Mouse (Mus musculus) 416B (cell line): ENCODE measurements around the gene Tmc1.

ENCODE experiments used
- DNase-seq: peaks from one replicate; pipeline ENCODE4 v3.0.0; 2011; ENCODE audit warnings: low read depth

Gene Tmc1

DNA sequence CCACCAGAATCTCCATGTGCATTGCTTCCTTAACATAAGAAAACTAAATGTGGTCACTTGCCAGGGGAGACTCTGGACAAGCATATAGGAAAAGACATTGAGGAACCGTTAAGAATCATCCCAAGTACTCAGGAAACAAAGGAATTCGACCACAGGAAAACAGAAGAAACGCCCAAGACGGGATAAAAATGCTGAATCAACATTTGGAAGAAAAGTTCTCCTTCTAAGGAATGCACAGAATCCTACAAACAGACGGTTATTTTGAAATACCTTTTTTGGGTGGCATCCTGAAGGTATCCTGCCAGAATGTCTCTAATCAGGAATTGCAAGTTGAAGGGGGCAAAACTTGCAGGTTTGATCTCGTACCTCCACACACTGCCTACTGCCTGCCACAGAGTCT lies at the start of gene Tmc1:
Gene Tmc1 (minus strand): TSS at position 329 of the 400 bp plus-strand sequence.
- DNase-seq = no peak

DNA sequence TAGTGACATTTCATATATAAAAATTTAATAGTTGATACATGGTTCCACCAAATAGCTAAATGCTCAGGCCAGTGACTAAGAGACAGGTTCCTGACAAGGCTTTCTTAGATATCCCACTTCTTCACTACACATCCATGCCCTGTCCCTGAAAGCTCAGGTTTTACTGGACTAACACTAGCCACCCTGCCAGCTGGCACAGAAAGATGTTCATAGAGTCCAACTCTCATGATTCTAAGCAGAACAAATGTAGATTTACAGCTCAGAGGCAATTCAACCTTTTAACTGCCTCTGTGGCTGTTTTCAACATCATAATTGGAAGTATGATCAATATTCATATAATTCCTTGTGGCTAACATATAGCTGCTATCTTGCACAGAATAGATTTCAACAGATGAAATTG lies 47.5 kb upstream of the Tmc1 start:
- DNase-seq = no peak

DNA sequence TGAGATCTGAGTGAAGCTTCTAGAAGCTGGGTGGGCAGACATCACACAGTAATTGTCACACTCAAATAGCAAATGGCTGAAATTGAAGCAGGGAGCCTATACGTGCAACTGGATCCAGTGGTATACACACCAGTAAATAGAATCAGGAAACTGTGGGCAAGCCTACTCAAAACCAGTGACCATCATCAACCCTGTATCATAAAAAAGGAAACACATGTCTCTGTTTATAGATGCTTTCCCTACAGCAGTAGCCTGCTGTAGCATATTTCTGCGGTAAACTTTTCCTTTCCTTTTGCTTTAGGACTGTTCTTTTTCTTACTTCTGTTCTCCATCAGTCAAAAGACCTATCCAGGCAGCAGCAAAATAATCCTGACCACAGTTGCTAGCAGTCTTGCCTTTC lies 25.2 kb upstream of the Tmc1 start:
- DNase-seq = peak; percentile 71

DNA sequence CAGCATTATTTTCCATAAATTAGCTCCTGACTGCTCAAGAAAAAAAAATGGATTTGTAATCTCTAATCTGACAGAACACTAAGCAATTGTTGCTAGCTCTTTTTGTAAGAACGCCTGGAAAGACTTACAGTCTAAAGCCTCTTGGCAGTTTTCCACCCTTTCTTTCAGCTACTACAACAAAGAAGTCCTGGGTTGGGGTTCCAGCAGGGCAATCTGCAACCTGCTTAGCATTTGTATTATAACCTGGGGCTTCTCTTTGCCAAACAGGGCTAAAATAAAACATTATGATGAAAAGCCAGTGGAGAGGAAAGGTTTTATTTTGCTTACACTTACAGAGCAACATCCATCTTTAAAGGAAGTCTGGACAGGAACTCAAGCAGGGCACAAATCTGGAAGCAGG lies 24.1 kb upstream of the Tmc1 start:
- DNase-seq = no peak

DNA sequence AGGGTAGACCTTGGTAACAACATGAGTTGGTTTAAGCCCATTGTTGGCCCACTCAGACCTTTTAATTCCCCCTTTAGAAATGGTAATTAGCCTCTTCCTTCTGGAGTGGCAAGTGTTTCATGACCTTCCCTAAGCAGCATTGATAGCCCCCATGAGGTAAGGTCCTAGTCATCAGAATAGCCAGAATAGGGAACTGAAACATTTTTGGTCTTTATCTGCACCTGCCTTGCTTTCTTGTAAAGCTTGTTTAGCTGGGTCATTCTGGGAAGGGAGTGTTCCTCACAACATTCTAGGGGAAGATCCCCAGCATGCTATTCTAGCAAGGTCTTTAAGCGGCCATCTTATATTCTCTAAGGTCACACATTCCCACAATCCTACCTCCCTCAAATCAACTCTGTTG lies 17.9 kb upstream of the Tmc1 start:
- DNase-seq = no peak

DNA sequence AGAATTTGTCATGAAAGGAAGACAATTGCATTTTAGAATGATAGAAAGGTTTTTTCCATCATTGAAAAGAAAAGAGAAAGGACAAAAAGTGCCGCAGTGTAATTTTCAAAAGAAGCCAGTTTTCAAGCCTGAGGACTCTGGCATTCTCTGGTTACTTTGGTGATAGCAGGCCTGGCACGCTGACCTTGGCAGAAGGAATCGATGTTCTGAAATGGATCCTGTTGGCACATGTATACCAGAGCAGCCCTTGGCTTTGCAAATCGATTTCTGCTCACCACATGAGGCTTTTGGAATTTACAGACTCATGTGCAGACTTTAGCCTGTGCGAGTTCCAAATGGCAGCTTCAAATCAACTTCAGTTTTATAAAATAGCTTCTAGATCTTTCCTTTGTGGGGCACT lies 813 bp upstream of the Tmc1 start:
- no peak for DNase-seq

DNA sequence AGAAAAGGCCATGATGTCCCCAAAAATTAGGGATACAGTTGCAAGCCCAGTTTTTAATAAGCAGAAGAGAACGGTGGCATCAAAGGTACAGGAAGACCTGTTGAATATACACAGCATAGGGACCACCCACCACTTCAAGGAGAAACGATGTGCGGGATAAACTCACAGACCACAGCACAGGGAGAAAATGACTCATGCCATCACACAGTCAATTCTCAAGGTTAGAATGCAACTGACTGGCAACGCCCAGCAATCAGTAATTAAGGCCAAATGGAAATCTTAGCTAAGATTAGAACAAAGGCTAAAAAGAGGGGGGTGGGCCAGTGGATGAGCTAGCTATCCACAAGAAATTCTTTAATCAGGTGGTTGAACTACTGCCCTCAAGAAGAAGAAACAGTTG lies 9.6 kb downstream of the Tmc1 start:
- peak; percentile 71 for DNase-seq

DNA sequence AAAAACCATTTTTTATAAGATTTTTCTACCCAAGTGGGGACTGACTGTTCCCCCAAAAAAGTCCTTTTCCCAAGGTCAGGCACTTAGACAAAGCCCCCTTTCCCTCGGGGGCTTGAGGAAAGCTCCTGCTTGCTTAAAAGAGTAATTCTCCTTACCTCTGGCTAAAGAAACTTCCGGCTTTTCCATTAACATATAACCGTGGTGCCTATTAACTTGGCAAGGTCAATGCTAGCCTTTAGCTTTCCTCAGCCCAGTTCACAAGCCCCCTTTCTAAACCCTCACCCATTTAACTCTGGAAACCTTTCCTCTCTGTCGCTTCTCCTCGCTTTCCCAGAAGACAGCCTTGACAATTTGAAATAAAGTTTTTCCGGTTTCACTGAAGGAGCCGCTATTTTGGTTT lies 29.7 kb downstream of the Tmc1 start:
- DNase-seq = no peak

DNA sequence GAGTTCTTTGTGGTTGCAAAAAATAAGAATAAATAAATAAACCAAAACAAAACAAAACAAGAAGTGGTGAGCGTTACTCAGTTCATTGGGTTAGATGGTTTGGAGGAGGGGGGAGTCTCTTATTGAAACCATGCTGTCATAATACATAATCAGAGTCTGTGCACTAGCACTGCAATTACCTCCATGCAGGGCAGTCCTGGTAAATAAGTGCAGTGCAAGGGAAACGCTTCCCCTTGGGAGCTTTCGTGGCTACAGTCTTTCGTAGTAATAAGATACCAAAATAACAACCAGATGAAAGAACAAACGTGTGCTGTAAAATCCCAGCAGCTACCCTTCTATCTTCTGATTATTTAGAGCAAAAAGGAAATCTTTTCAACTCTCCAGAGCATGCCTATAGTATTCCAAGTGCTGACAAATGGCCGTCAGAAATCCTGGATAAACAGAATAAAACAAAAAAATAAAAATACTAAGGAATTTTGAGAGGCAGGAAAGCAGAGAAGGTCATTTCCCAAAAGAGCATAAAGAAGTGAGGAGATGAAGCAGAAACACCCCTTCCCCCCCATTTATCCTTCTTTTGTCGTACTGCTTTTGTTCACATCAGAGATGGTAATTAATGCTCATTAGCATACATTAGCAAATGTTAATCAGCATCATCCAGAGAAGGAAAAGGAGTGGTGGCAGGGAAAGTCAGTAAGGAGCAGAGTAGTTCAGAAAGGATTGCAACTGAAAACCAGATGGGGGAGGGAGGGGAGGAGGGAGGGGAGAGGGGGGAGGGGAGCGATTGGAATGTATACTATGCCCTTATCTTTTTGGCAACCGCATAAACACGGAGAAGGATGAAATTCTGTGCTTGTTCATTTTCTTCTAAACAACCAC lies 30.4 kb downstream of the Tmc1 start:
- DNase-seq = no peak

DNA sequence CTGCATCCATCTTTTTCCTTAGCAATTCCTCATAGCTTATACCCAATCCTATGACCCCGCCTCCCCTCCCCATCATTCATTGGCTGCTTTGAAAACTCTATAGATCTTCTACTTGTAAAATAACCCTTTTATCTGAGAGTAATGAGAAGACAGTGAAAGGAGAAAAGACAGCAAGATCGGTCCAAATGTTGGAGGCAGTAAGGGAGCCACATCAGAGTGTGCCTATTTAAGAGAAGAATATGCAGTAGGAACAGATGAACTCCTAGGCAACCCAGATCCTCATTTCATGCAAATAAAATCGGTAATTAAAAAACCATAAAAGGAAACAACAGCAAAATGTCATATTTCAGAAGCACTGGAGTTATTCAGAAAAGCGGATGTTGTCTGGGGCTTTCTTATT lies 35.8 kb downstream of the Tmc1 start:
- no peak for DNase-seq

DNA sequence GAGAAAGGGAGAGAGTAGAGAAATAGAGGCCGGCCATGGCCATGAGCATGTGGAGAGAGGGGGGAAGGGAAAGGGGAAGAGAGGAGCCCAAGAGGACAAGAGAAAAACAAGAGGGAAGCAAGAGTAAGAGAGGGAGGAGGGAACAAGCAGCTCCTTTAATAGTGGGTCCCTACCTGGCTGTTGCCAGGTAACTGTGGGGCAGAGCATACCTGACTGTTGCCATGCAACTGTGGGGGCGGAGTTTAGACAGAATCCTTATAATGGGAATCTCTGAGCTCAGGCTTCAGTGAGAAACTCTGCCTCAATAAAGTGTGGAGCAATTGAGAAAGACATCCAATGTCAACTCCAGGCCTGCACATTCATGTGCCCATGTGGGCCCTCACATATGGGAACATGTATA lies 38.9 kb downstream of the Tmc1 start:
- no peak for DNase-seq

DNA sequence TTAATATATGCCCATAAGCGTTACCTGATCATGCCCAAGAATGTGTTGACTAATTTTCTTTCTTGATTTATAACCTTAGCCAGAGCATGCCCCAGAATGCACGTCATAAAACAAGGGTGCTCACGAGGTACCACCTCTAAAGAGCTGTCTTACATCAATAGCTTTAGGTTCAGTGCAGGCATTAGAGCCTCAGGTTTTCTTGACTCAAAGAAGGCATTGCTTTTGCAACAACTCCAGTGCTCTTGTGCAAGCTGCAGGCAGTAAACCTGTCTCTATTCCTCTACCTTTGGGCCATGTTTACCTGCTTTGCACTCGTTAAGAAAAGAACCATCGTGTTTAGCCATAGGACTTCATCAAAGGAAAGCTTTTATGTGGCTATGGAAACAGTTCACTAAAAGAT lies 43.6 kb downstream of the Tmc1 start:
- DNase-seq = no peak

DNA sequence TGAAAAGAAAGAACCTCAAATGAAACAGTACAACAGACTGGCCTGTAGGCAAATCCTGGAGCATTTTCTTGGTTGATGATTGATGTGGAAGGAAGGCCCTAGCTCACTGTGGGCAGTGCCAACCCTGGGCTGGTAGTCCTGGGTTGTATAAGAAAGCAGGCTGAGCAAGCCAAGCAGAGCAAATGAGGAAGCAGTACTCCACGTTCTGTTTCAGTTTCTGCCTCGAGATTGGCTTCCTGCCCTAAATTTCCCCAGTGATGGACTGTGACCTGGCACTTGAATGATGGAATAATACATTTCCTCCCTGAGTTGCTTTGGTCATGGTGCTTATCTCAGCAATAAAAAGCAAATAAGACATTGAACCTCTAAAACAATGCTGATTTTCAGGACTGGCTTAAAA lies 72.8 kb downstream of the Tmc1 start:
- peak; percentile 27 for DNase-seq

DNA sequence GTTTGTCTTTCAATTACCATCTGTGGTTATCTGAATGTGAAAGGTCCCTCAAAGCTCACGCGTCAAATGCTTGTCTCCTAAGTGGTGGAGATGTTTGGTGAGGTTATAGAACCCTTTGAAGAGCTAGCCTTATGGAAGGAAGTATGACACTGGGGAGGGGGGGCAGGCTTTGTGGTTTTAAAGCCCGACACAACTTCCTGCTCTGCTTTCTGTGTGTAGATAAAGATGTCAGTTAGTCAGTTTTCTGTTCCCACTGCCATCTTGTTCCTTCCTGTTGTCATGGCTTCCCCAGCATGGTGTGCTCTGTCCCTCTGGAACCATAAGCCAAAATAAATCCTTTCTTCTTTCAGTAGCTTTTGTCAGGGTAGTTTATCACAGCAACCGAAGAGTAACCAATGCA lies 78.1 kb downstream of the Tmc1 start:
- DNase-seq = peak; percentile 86

DNA sequence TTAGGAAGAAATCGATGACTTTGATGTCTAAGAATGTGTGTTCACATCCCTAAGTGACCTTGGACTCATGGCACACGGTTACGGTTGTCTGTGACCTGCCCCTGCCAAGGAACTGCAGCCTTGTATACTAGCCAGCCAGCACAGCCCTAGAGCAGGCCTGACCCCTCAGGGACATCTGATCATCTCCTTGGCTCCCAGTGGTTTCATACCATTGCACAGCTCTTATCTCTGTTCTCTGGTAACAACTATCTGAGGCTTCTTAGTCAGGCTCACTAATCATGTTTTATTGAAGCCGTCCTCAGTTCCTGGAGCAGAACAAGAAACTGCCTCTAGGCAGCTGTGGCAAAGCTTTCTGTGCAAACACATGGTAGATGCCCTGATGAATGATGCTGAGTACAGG lies 92.2 kb downstream of the Tmc1 start:
- DNase-seq = no peak

DNA sequence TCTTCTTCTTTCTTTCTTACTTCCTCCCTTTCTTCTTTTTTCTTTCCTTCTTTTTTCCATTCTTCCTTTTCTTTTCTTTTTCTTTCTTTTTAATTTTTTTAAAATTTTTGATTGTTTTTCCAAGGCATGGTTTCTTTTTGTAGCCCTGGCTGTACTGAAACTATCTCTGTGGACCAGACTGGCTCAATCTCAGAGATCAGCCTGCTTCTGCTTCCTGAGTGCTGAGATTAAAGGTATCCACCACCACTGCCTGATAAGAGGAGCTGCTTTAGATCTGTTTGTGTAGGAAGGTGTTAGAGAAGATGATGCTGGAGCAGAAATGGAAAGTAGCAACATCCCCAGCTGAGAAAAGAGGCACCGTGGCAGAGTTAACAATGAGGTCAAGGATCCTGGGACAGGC lies 93.7 kb downstream of the Tmc1 start:
- peak; percentile 14 for DNase-seq

DNA sequence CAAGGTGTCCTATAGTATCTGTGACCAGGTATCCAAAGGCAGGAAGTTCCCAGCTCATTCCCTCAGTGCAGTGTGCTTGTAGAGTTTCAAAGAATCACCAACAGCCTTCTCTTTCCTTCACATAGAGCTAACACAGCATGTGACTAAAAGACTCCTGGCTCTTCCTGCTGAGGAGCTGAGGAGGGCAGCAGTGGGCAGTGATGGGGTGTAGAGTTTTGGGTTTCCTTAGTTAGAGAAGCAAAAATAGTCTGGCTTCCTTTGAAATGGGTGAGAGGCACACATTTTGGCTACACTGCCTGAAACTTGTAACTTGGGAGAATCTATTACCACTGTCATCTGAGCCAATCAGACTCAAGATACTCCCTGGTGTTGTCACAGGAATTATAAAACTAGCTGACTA lies 96.2 kb downstream of the Tmc1 start:
- DNase-seq = peak; percentile 60

DNA sequence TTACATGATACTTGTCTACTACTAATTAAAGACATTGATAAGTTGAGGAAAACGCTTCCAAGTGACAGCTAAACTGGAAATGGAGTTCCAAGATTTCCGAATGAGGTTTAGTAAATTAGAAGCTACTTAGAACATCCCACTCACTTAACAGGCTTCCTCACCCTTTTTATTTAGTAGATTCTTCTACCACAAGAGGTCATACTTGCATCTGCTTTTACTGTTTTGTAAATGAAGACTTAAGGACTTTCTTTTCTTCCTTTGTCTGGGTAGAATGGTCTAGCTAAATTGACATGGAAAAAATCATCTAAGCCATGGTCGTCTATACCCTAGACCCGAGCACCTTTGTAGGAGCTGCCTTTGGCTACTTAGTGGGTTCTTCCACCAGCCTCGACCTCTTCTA lies 105.1 kb downstream of the Tmc1 start:
- peak; percentile 82 for DNase-seq

DNA sequence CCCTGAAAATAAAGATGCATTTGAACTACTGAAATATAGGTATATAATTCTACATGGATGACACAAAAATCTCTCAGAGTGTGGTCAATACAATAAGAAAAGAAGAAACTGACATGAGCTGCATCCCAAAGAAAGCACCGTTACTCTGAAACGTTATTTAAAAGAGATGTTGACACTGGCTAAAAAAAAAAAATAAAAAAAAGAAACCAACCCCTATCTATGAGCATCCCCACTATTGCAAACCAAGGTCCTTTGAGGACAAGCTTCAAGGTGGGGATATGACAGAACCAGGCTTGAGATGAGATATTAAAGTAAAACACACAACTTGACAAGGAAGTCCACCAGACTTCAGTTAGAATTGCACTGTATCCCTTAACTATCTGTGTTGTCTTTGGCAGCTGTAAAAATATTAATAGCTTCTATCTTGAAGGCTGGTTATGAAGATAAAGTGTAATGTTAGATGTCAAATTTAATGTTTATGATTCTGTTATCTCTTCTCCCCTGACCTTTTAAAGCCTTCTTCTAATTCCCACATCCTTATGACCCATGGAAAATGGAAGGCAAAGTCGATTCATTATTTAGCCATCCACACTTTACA lies 106.4 kb downstream of the Tmc1 start:
- no peak for DNase-seq

DNA sequence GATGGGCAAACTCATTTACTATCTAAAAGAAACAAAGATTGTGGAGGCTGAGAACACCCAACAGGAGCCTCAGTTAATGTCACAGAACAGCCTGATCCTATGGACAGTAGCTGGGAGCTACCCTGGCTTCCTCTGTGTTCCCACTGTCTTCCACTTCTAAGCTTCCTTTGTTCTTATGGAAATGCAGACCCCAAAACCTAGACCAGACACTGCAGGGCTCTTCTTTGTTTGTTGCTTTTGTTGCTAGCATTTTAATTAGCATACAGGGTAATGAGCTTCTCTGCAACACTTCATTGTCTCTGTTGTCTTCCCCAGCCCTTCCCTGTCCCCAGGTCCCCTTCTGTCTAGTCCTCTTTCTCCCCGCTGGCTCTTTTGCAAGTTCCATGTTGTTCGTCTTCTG lies 116.6 kb downstream of the Tmc1 start:
- DNase-seq = no peak

DNA sequence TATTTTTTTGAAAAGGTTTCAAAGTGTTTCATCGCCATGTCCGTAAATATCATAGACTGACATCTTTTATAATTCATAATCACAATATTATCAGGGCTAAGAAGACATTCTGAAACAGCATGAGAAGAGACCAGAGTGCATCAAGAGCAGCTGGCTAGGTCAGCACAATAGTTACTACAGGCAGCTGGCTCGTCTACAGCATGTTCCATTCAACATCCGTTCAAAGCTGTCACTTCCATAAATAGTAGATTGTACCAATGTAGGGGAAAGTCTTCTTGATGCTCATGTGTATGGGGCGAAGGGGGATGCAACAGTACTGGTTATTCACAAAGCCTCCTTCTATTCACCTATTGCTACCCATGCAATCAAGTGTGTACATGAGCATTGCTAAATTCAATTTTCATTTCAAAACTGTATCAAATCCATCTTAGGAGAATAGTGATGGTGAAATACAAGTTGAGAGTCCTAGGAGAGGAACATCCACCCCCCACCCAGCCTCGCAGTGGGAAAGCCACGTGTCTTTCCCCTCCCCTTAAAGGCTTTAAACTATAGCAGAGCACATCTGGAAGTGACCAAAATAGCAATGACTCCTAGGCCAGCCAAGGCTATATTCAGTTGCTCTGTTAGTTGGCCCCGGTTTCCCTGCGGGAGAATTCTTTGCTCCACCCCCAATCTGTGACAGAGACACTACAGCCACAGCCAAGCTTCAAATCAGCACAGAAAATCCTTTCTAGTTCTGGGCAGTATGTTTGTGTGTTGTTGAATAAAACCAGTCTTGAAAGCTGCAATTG lies 117.8 kb downstream of the Tmc1 start:
- no peak for DNase-seq

DNA sequence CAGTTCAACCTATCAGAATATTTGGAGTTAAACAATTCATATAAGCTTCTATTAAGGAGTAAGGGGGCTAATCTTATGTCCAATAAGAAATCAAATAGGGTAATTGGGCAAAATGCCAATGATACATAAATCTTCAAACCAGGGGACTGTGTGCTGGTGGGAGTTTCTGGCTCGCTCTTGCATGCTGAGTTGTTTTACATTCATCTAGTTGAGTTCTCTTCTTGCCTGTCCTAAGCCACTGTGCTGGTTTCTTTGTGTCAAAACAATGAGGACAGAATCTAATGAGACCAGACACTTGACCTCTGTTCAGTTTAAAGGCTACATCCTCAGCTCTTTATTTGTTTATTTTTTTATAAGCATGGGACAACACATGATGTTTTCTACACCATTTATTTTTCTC lies 119.1 kb downstream of the Tmc1 start:
- DNase-seq = no peak

DNA sequence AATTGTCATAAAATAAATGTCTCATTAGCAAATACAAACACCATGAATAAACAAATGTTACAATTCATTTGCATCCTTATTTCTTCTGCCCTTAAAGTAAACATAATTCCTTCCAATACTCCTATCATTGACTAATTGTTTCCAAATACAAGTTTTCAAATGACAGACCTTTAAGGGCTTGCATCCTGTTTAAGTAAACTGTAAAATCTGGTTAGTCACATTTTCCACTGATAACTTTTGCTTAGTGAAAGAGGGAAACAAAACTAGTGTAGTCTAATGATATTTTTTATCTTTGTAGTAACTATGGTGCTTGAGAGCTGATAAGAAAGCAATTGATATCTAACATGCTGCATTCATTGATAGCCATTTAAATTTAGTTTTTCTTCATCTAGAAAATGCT lies 154.5 kb downstream of the Tmc1 start:
- DNase-seq = peak; percentile 8
